Mouse (Mus musculus) E14TG2a.4 (cell line): ENCODE measurements around the gene Ypel5.

Source experiments
- NANOG ChIP-seq: IDR thresholded peaks from 2 replicates; pipeline ENCODE4 v1.6.1; 2014; ENCODE audit warnings: borderline replicate concordance, low read length, mixed read lengths
- POU5F1 ChIP-seq: IDR thresholded peaks from 2 replicates; pipeline ENCODE4 v1.6.1; 2014; ENCODE audit warnings: low read length, borderline replicate concordance

GRCm38 (mm10) chr17:72844393-72844792 is 8.1 kb downstream of the Ypel5 start:
- TF ChIP-seq NANOG (no peak), POU5F1 (no peak)
